Mouse (Mus musculus) left cerebral cortex, adult 2 months (tissue): ENCODE measurements around the gene Cfap298. TPM values are rescaled to one million over a fixed set of nuclear protein-coding genes. Genes with fewer than 3 reads are reported as not detected.

Experiments
- DNase-seq, 2 experiments: peaks; one replicate each; pipeline ENCODE4 v3.0.0; 2021 to 2022; ENCODE audit warnings: low spot score in 2 of 2, mixed read lengths in 1 of 2; ENCODE audit errors: extremely low spot score in 1 of 2
- H3K27ac ChIP-seq: fragments of 200-600 bp; 2 replicates; pipeline ENCODE4 v1.8.1; 2022
- H3K4me3 ChIP-seq: fragments of 200-600 bp; 2 replicates; pipeline ENCODE4 v1.8.1; 2022
- CTCF ChIP-seq: fragments of 200-600 bp; IDR thresholded peaks from 2 replicates; pipeline ENCODE4 v1.8.1; 2022; ENCODE audit warnings: antibody characterized with exemption, mild to moderate bottlenecking, moderate library complexity
- intact Hi-C: fragments of 180-260 bp; cut with DNase I; formaldehyde crosslinking; loops from one replicate; pipeline ENCODE4 v1.15.1; 2025
- total RNA-seq, 2 experiments: library from RNA; stranded (reverse); gene quantifications; 2 replicates each; pipeline ENCODE4 v1.2.3; 2021

Cfap298 gene
- total RNA-seq, 2 experiments from 2014 or later: 40.6 to 42.1 TPM

DNA sequence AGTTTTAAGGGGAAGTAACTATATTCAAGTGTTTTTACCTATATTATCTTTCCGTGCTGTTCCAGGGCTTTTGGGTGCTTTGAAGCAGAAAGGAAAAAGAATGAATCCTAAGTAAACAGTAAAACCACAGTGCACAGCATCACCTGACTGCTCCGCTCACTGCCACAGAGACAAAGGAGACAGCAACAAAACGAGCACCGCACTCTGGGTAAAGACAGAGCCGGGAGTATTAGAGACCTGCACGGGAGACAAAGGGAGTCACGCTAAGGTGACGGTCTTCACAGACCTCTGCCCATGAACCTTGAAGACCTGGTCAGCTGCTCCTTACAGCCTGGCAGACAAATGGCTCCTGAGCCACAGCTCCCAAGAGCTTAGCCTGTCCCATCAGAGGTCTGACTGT lies 12.1 kb upstream of the Cfap298 start:
- no peak for TF ChIP-seq CTCF
- intact Hi-C loops: no loop called here
- DNase-seq: peak in 1 of 2 experiments; percentile 7
- H3K27ac ChIP-seq: no peak overlapping the region
- no peak overlapping the region for H3K4me3 ChIP-seq

DNA sequence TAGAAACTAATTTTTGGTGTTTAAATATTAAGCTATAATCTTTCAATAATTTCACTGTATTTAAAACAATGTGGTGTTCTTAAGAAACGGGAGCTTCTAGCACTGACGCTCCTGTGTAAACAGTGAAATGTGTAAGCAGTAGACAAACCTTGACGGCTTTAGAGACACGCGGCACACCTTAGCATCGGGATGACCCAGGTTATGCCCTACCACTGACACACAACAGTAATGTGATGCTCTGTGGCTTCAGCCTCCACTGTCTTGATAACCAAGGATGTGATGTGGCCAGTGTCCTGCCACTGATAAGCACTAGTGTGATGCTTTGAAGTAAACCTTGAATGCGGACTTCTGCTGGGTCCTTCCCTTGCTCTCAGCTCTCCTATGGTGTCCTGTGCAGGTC lies 6.3 kb upstream of the Cfap298 start:
- no peak overlapping the region for H3K4me3 ChIP-seq
- TF ChIP-seq CTCF: no peak
- intact Hi-C loops: no loop called here
- DNase-seq: no peak
- H3K27ac ChIP-seq: no peak overlapping the region

DNA sequence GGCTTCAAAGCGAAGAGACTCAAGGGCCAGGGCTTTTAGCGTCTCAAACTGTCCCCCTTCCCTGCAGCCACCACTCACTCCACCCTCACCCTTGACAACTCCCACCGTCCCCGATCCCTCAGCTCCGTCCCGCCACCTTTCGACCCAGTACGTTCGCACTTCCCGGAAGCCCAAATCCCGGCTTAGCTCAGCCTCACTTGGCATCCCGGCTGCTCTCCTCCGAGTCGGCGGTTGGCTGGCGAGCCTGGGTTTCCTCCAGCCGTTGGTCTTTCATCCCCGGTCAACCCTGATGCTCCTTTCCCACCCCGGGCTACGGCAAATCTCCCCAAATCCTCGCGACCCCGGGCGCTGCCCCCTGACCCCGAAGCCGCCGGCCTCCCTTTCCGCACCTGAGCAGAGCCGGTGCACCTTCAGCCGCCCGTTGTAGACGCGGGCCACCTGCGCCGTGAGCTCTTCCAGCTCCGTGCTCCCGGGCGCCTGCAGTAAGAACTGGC lies 674 bp downstream of the Cfap298 start:
- DNase-seq: peak in 1 of 2 experiments; percentile 54
- Histone ChIP-seq H3K4me3 (peak overlapping the region; percentile 64), H3K27ac (peak overlapping the region; percentile 93)
- no peak for TF ChIP-seq CTCF
- intact Hi-C loops: no loop called here

DNA sequence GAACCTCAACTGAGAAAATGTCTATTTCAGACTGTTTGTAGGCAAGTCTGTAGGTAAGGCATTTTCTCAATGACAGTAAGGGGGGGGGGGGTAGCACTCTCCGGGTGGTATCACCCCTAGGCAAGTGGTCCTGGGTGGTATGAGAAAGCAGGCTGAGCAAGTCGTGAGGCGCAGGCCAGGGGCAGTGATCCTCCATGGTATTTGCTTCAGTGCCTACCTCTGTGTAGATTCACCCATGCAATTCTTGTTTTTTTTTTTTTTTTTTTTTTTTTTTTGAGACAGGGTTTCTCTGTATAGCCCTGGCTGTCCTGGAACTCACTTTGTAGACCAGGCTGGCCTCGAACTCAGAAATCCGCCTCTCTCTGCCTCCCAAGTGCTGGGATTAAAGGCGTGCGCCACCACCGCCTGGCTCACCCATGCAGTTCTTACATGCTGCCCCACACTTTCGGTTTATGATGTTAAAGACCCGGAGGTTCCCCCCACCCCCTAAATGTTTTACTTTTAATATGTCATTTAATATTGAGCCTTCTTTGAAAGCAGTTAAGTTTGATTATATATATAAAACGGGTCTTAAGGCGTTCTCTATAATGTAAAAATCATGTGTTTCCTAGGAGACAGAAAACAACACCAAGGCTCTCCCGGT lies 1.3 kb downstream of the Cfap298 start:
- no peak for DNase-seq
- intact Hi-C loops: no loop called here
- H3K27ac ChIP-seq: peak overlapping the region; percentile 93
- no peak for TF ChIP-seq CTCF
- peak overlapping the region; percentile 64 for H3K4me3 ChIP-seq

DNA sequence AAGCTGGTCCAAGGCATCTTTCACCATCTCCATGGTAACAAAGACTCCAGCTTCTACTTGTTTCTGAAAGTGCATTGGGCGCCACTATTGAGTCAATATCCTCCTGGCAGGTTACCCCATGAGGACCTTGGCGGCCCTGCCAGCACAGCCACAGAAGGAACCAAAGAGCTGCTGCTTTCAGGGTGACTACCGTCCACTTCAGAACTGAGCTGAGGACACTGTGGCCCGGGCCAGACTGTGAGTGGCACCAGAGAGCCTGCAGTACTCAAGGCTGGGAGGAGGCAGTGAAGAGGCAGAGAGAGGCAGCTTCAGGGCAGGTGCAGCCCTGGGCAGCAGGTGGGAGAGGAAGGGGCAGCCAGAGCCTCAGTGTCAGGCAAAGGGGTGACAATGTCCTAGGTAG lies 7.5 kb downstream of the Cfap298 start:
- no peak overlapping the region for H3K4me3 ChIP-seq
- intact Hi-C loops: loop anchor here (5.0 kb wide), 3 partner anchors 95 to 615 kb away; no protein-coding TSS in a partner anchor
- TF ChIP-seq CTCF: no peak
- no peak overlapping the region for H3K27ac ChIP-seq
- no peak for DNase-seq

DNA sequence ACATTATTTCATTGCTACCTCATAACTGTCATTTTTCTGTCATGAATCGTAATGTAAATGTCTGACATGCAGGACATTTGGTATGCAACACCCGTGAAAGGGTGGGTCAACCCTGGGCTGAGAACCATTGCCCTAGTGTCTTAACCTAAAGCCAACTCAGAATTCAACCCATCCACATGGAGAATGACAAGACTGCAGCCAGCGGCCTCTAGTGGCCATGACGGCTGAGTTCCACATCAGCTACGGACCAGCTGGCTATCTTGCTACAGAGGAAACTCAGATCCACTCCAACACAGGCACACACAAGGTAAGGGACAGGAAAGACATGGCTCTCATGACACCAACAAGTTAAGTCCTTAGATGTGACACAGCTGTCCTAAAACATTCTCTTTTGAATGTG lies 9.5 kb downstream of the Cfap298 start:
- peak; percentile 90 for TF ChIP-seq CTCF
- intact Hi-C loops: loop anchor here (5.0 kb wide), 3 partner anchors 93 to 613 kb away; no protein-coding TSS in a partner anchor
- Histone ChIP-seq H3K27ac (no peak overlapping the region), H3K4me3 (no peak overlapping the region)
- peak; percentile 56 to 68 for DNase-seq

DNA sequence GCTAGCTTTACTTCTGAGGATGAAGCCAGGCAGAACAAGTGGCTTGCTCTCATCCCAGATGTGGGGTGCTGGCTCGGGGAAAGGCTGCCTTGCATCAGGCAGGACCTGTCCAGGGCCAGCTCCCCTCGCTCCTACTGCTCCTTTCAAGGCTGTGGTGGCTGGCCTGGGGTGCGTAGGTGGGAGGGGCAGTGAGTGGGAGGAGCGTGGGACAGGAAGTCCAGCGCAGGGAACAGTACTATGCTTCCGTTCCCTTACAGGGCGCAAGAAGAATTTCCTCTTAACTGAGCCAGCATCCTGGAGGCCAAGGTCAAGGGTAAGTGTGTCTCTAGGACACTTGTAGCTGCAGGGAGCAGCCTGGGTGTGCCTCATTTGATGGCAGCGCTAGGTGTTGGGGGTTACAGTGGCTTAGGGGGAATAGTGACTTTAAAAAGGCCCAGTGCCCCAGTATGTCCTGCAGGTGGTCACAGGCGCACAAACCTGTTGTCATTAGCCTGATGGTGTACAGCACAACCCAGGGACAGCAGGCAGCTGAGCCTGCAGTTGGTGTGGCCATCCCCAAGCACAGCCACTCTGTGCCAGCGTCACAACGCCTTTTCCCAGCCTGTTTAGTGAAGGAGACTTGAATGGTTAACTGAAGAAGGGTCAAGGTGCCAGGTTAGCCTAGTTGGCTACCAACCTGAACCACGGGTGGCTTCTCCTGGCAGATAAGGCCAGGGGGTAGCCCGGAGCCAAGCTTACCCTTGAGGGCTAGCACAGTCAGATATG lies 10.1 kb downstream of the Cfap298 start:
- DNase-seq: no peak
- intact Hi-C loops: loop anchor here (5.0 kb wide), 3 partner anchors 92 to 612 kb away; no protein-coding TSS in a partner anchor
- Histone ChIP-seq H3K4me3 (no peak overlapping the region), H3K27ac (no peak overlapping the region)
- no peak for TF ChIP-seq CTCF

DNA sequence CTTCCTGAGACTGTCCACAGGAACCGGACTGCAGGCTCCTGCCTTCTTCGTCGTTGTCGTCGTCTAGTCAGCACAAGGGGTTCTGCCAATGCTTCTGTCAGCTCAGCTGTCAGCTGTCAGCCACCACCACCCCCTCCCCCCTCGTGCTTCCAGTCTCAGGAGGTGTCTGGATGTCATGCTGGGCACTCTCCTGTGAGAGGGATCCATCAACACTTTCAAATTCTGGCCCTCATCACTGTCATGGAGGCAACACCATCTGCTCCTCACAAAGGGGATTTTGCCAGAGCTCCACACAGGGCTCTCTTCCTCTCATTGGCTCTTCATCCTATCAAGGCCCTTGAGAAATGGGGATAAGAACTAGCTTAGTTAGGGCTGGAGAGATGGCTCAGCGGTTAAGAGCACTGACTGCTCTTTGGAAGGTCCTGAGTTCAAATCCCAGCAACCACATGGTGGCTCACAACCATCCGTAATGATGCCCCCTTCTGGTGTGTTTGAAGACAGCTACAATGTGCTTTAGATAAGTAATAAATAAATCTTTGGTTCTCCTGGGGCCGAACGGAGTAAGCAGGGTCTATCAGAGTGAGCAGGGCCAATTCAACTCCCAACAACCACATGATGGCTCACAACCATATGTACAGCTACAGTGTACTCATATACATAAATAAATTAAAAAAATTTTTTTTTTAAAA lies 13.3 kb downstream of the Cfap298 start:
- intact Hi-C loops: no loop called here
- no peak; the same call in 1 of the 2 replicates for TF ChIP-seq CTCF
- no peak for DNase-seq
- H3K27ac ChIP-seq: no peak overlapping the region
- no peak overlapping the region for H3K4me3 ChIP-seq

DNA sequence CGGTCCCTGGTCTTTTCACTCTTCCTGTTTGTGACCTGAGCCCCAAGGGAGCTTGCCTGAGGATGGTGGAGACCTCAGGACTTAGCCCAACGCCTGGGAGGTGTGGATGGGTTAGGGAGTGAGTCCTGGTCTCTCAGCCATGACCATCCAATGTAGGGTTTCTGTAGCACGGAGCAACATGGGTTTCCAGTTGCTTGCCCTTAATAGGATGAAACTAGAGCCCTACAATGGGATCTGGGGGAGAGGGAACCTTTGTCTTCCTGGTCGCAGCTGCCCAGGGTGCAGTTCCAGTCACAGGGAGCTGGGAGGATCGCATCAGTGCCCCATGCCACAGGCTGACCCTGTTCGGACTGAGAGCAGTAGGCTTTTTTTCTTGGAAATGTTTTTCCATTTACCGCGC lies 17.8 kb downstream of the Cfap298 start:
- no peak for TF ChIP-seq CTCF
- no peak overlapping the region for H3K4me3 ChIP-seq
- H3K27ac ChIP-seq: no peak overlapping the region
- no peak for DNase-seq
- intact Hi-C loops: no loop called here

DNA sequence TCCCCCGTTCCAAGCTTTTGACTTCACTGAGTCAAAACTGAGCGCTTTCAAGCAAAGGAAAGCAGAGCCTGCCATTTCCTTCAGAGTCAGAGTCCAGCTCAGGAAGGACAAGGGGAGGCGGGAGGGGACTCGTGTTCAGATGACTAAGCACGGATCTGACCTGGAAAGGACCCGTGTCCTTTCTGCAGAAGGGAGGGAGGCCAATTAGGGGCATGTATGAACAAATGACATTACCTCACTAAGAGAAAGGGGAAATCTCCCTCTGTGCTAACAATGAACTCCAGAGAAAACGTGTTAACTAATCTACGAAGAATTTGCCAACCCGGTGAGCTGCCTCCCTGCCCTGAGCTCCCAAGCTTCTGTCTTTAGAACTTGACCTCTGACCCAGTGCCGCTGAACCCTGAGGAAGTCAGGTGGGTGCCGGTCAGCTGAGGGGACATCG lies 18.9 kb downstream of the Cfap298 start:
- Histone ChIP-seq H3K27ac (no peak overlapping the region), H3K4me3 (no peak overlapping the region)
- TF ChIP-seq CTCF: no peak
- intact Hi-C loops: no loop called here
- no peak for DNase-seq

DNA sequence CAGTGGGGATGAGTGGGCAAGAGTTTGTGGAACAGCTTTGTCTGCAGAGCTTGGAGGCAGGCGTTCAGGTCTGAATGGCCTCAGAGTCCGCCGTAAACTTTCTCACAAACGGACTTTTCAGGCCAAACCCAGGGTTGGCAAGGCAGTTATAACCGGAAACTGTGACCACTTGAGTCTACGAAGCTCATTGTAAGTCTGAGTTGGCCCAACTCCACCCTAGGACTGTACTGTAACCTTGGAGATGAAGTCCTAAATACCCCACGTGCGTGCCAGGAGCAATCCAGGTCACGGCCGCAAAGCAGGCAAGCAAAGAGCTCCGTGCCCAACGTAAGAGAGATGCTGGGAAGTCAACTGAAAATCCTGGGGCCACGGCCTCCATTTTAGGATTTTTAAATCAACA lies 23.1 kb downstream of the Cfap298 start:
- Histone ChIP-seq H3K4me3 (no peak overlapping the region), H3K27ac (no peak overlapping the region)

More for the DNA sequence above, 23.1 kb downstream of the Cfap298 start:
- no peak for DNase-seq
- intact Hi-C loops: no loop called here
- no peak for TF ChIP-seq CTCF
